Mouse (Mus musculus) embryo, embryonic 11.5 days (tissue): ENCODE results near the gene Scgb2b26.
"Not testable (repeated sequence)": the region's sequence is repeated elsewhere in the genome, so short reads cannot be mapped to it uniquely, and the experiment has no call there.

Experiments used
- DNase-seq: peaks from one replicate; pipeline ENCODE4 v3.0.0-alpha.2; 2012; ENCODE audit warnings: low read depth, low spot score

Scgb2b26 gene

GRCm38 (mm10) chr7:33944940-33945339 is at the start of gene Scgb2b26:
Gene Scgb2b26, minus strand, starts transcription at chr7:33945040.
- DNase-seq = no peak

GRCm38 (mm10) chr7:33982281-33982680 is 37.4 kb upstream of the Scgb2b26 start:
- not testable (repeated sequence) for DNase-seq

DNA sequence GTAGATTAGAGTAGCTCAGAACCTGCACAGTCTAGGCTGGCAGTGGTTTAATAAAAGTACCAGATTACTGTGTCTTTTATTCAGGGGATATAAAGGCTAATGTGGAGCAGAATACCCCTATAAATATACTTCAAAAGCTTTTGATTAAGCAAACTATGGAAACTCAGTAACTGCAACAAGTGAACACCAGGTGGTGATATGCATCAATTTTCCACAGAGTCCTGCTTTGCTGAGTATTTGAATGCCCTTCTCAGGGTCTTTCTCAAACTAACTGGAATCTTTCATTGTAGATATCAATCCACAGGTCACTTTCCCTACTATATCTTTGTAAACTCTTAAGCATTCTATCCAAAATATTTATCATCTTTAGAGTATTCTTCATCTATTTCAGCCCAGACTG is 41.9 kb downstream of the Scgb2b26 start:
- DNase-seq = no peak

DNA sequence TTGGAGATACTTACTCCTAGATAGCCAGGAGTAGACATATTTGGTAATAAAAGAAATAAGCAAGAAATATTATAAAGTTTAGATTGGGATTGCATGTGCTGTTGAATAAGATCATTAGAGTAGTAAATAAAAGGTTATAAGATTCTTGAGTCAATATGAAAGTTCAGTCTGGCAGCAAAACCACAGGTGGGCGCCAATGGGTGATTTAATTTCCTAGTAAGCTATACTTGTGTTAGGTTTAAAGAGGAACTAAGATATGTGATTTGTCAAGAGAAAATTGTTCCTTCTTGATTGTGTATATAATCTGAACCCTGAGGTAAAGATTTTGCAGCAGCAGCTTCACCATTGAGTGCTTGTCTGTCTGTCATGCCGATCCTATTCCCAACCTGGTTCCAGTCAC is 44.0 kb downstream of the Scgb2b26 start:
- DNase-seq = no peak

GRCm38 (mm10) chr7:33900007-33900406 is 44.8 kb downstream of the Scgb2b26 start:
- no peak for DNase-seq
